Mouse (Mus musculus) cerebellum, adult (tissue): ENCODE data around the gene Oxld1.

Experiments used
- ATAC-seq: cut with Nextera tagmentation; 2 replicates; pipeline ENCODE4 v1.9.2; 2017; ENCODE audit warnings: mild to moderate bottlenecking, moderate library complexity, mixed read lengths; ENCODE audit not compliant: insufficient number of reproducible peaks, low FRiP score, low TSS enrichment

The Oxld1 gene

GRCm38 (mm10) chr11:120457772-120458751 is at the start of gene Oxld1, which contains the start of gene Ccdc137:
Gene Oxld1 (minus strand): TSS chr11:120458068.
Gene Ccdc137 (plus strand): TSS chr11:120458115.
- ATAC-seq: peak; percentile 89; the same call in 1 of the 2 replicates

- no peak; the same call in 1 of the 2 replicates for ATAC-seq
Observed at GRCm38 (mm10) chr11:120506899-120507298, 49.0 kb upstream of the Oxld1 start.

GRCm38 (mm10) chr11:120505661-120506060 is 47.8 kb upstream of the Oxld1 start:
- ATAC-seq: no peak

GRCm38 (mm10) chr11:120501701-120502100 is 43.8 kb upstream of the Oxld1 start:
- no peak for ATAC-seq

- ATAC-seq: no peak
Observed at GRCm38 (mm10) chr11:120501018-120501417, 43.1 kb upstream of the Oxld1 start.

DNA sequence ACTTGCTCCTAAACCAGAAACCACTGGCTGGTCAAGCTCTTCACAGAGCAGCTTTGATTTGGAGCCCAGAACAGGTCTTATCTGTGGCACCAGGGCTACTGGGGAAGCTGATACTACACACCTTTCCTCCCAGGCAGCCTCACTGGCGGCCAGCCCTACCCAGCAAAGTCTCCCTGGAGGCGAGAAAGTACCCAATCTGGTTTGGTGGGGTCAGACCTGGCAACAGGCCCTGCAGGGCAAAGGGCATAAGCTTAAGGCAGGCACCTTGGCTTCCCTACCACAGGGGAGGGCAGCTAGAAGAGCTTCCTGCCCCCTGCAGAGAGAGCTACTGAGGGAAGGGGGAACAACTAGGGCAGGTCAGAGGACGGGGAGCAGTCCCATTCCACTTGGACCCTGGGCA is 42.5 kb upstream of the Oxld1 start:
- no peak for ATAC-seq

DNA sequence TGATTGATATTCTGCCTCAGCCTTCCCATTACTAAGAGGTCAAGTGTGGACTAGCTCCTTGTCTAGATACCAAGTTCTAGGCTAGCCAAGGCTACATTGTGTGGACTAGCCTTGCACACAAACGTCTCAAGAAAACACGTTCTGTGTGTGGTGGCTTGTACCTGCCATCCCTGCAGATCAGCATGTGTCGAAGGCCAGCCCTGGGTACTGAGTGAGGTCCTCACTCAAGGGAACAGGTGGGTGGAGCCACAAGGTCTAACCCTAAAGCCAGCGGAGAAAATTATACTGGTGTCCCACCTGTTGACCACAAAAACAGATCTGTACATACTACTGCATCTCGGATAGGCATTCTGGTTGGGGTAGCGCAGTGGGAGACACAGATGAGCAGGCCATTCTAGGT is 42.0 kb upstream of the Oxld1 start:
- ATAC-seq: no peak

- ATAC-seq: no peak
Observed at GRCm38 (mm10) chr11:120498891-120499290, 41.0 kb upstream of the Oxld1 start.

DNA sequence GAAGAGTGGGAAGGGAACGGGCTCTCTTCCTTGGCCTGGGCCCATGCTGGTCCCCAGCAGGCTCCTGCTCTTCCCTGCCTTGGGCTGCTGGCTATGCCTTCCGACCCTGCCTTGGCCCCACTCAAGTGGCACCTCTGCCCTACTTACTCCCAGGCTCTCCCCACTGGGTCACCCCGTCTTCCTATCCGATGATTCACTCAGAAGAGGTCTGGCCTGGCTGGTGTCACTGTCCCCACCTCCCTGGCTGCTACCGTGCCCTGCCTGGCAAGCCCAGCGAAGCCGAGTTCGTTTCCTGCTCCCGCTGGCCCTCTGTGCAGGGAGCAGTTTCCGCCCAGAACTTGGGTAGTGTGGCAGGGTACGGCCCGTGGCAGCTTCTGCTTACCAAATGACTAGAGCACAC is 40.4 kb upstream of the Oxld1 start:
- ATAC-seq: no peak

GRCm38 (mm10) chr11:120497436-120497835 is 39.6 kb upstream of the Oxld1 start:
- ATAC-seq: no peak

DNA sequence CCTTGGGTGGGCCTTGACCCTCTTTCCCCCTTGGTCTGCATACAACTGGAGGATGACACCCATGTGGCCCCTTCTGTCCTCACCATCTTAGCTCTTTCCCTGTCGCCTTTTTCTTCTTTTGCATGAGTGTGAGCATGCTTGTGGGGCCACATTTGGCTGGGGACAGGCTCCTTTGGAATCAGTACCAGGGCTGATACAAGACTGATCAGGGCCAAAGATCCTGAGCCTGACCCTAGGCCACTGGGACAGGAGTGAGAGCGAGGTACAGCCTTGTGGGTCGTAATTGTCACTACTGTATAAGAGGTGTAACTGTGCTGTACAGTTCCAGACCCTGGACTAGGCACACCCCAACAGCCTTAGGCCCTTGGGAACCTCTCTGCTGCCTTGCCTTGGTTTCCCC is 36.0 kb upstream of the Oxld1 start:
- ATAC-seq: no peak

- no peak for ATAC-seq
Observed at GRCm38 (mm10) chr11:120493351-120493750, 35.5 kb upstream of the Oxld1 start.

DNA sequence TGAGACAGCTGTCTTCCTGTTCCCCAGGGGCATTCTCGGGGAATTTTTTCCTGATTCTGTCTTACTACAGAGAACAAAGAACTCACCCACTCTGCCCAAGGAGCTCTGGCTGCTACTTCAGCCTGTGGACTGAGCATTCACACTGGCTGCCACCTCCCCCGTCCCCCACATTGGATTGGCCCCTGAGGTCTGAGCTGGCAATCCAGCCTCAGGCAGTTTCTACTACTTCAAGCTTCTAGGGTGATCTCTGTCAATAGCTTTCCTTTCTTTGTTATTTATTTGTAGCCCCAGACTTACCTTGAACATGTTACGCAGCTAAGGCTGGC is 35.0 kb upstream of the Oxld1 start:
- no peak for ATAC-seq

- peak; percentile 33; the same call in 1 of the 2 replicates for ATAC-seq
Observed at GRCm38 (mm10) chr11:120492024-120492877, 34.4 kb upstream of the Oxld1 start.

DNA sequence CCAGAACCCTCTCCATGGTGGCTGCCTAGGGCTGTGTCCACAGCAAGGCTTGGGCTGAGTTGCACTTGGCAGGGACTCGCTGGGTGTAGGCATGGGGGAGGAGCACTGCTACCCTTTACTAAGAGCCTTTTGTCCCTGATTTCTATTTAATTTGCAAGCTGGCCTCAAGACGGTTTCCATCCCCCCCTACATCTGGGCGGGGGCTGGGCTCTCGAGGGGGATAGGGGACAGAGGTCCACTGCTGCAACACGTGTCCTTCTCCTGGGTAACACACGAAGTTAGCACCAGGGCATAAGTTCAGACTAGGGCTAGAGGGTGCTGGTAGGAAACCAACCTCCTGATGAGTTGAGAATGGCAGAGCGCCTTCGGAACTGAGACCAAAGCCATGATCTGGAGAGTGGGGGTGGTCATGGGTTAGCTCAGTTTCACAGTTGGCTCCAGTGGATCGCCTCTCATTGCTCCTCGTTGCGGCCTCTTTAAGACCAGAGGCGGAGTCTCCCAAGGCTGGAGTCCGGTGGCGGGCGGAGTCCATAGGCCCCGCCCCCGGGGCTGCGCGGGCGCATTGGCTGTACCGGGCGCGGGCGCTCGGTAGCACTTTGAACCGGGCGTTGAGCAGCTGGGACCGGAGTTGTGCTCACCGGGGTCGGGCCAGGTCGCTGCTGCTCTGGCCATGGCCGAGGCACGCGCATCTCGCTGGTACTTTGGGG is 33.6 kb upstream of the Oxld1 start, which contains the start of gene Slc25a10:
Gene Slc25a10, plus strand, starts transcription at position 524 of the 707 bp plus-strand sequence.
- ATAC-seq: peak; percentile 78; the same call in 1 of the 2 replicates

DNA sequence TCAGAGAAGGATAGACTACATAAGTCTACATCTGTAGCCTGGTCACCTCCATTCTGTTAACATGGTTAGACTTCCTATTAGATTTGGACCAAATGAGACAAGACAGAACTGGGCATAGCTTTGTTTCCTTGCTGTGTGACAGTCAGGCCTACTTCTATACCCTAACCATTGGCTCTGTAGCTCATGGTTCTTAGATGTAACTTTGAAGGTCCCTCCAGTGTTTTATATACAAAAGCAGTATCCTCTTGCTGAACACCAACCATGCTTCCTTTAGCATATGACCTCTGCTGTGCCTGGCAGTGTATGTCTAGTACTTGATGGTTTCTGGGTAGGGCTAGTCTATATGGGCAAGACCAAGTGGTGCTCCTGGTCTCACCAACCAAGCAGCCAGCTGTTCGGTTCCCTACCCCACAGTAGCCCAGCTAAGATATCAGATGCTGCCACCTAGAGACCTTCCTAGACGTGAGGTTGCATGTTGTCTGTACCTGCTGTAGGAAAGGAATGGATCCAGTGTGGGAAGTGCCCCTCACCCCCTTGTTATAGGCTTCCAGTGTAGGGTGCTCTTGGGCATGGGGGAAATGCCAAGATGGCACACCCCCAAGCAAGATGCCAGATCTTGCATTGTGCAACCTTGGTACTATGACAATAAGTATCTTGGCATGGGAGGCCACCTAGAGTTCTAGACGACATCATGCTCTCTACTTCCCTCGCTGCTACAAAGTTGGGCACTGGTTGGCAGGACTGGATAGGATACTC is 32.6 kb upstream of the Oxld1 start:
- ATAC-seq: no peak

GRCm38 (mm10) chr11:120489054-120489761 is 31.3 kb upstream of the Oxld1 start:
- ATAC-seq: 0 out of 2 replicates have a peak, but pooled peaks have one; percentile 28

DNA sequence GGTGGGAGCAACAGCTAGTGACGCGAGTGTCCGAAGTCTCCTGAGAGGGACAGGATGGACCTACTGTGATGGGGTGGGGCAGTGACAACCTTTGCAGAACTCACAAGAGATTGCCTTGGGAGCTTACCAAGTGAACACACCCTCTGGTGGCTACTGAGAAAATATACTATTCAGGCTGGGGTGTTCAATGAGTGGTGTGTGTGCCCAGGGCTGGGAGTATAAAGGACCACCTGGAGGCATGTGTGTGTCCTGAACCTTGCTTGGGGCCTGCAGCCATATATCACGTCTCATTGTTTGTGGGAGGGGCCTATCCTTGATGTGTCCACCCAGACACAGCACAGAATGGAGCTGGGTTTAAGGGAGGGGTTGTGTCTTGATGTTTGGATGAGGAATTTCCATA is 30.6 kb upstream of the Oxld1 start:
- no peak for ATAC-seq

DNA sequence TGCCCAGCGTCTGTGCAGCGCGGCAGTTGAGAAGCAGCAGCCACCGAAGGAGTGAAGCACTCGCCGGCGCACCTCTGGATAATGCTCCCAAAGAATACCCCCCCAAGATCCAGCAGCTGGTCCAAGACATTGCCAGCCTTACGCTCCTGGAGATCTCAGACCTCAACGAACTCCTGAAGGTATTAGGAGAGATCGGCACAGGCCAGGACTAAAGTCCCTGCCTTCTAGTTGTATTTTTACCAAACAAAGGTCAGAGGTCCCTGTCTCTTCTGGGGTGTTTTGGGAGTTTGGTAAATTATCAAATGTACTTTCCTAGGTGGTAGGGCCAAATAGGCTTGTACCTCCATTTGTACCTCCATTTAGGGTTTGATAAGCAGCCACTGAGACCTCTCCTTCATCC is 27.4 kb upstream of the Oxld1 start:
- no peak for ATAC-seq
